Mouse (Mus musculus) embryo, embryonic 9.5 days (tissue): ENCODE results near the gene Myoz1.
"Not testable (repeated sequence)": the region's sequence is repeated elsewhere in the genome, so short reads cannot be mapped to it uniquely, and the experiment has no call there.

Experiments
- DNase-seq: peaks from one replicate; pipeline ENCODE4 v3.0.0-alpha.2; 2017; ENCODE audit errors: extremely low spot score

Myoz1 gene

GRCm38 (mm10) chr14:20656361-20656760 is at the start of gene Myoz1:
Gene Myoz1, minus strand, starts transcription at chr14:20656540.
- no peak for DNase-seq

DNA sequence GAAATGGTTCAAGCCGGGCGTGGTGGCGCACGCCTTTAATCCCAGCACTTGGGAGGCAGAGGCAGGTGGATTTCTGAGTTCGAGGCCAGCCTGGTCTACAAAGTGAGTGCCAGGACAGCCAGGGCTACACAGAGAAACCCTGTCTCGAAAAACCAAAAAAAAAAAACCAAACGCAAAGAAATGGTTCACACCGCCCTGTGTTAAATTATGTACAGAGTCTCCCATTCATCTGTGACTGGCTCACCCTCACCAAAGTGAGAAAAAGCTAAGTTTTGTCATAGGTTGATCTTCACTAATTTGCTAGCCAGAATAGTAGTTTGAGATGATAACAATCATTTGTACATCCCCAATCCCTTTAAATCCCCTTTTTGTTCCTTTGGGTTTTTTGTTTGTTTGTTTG is 47.1 kb upstream of the Myoz1 start:
- DNase-seq, result not testable (repeated sequence)

- DNase-seq, result peak; percentile 94
These were observed 46.5 kb upstream of the Myoz1 start, which contains the start of gene Chchd1 for GRCm38 (mm10) chr14:20702741-20703381. Gene Chchd1, plus strand, starts transcription at chr14:20703006.

- no peak for DNase-seq
These were observed 45.9 kb upstream of the Myoz1 start for GRCm38 (mm10) chr14:20702096-20702740.

DNA sequence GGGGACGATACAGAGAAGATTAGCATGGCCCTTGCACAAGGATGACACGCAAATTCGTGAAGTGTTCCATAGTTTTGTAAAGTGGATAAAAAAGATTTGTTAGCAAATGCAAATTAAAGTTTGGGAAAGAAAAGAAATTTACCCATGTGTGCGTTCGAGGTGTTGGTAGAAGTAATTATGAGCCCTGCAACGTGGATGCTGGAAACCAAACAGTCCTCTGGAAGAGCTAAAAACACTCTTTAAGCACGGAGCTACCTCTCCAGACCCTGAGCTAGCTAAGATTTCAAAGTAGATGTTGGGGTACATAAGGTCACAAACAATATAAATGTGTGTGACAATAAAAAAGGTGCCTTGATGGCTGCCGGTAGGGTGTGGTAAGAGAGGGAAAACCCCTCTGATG is 45.2 kb upstream of the Myoz1 start:
- no peak for DNase-seq

DNA sequence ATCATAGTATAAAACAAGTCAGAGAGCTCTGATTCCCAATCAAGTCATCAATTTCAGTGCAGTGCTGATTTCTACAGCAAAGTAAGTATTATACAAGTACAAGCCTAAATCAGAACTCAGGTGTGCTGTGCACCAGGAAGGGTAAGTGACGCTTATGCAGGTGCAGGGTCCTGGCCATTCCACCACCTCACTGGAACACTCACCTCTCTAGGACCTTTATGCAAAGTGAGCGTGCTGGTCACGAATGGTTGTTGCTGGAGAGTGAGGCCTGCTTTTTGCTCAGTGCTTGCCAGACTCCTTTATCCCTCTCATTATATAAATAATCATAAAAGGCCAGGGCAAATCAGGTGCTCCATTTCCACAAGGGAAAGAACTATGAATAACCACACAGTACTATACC is 44.0 kb upstream of the Myoz1 start:
- no peak for DNase-seq

GRCm38 (mm10) chr14:20698515-20698914 is 42.2 kb upstream of the Myoz1 start:
- no peak for DNase-seq

DNA sequence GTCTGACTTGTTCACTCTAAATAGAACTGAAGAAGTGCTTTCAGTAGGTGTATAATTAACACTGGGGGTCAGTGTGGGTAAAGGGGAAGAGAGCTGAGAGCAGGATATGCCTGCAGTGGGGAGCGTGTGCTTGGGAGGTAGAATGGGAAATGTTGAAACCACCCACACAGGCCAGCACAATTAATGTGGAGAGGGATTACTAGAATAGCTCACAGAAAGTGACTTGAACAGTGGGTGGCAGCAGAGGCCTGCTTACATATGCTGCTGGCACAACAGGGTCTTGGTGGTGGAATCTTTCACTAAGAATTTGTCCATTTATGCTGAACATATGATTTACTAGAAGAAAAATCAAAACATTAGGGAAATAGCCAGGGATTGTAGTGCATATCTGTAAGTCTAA is 40.6 kb upstream of the Myoz1 start:
- DNase-seq, result peak; percentile 34

- DNase-seq, result no peak
These were observed 39.6 kb upstream of the Myoz1 start for GRCm38 (mm10) chr14:20695761-20696520.

DNA sequence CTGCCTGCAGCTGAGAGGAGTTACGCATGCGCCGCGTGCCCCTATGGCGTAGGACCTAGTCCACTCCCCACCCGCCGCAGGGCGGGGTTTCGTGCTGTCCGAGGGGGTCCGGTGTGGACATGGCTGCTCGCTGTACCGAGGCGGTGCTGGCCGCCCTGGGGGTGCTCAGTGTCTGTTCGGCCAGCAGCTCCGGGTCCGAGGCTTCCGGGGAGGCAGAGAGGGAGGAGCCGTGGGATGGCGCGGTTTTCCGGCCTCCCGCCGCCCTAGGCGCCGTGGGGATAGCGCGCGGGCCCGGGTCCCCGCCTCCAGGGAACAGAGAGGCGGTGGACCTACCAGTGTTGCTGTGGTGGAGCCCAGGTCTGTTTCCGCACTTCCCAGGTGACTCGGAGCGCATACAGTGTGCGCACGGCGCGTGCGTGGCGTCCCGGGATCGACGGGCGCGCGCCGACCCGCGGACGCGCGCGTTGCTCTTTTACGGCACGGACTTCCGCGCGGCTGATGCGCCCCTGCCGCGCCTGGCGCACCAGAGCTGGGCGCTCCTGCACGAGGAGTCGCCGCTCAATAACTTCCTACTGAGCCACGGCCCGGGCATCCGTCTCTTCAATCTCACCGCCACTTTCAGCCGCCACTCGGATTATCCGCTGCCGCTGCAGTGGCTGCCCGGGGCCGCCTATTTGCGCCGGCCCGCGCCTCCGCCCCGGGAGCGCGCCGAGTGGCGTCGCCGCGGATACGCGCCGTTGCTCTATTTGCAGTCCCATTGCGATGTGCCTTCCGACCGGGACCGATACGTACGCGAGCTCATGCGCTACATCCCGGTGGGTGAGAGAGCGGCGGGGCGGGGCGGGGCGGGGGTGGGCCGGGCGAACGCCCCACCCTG is 38.8 kb upstream of the Myoz1 start, which contains the start of gene Fut11:
Gene Fut11, plus strand, starts transcription at position 85 of the 877 bp plus-strand sequence.
- DNase-seq, result peak; percentile 87

- no peak for DNase-seq
These were observed 38.0 kb upstream of the Myoz1 start for GRCm38 (mm10) chr14:20694185-20694883.

DNA sequence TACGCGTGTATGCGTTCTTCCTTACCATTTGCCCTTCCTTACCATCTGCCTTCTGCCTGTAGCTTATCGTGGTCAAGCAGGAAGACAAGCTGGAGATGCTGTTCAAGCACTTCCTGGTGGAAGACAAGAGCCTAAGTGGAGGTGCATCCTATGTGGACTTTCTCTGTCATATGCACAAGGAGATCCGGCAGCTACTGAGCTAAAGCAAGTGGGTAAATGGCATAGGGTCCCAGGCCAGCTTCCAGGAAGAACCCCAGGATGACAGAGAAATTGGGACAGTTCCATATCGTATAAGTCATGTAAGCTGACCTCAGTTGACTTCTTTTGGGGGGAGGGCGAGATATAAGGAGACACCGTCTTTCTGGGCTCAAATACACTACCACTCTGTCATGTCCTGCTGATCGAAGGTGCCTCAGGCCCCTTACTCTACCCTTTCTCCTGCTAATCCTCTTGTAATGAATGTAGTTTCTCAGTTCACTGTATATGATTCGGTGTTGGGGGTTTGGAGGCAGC is 37.3 kb upstream of the Myoz1 start:
- DNase-seq, result no peak

DNA sequence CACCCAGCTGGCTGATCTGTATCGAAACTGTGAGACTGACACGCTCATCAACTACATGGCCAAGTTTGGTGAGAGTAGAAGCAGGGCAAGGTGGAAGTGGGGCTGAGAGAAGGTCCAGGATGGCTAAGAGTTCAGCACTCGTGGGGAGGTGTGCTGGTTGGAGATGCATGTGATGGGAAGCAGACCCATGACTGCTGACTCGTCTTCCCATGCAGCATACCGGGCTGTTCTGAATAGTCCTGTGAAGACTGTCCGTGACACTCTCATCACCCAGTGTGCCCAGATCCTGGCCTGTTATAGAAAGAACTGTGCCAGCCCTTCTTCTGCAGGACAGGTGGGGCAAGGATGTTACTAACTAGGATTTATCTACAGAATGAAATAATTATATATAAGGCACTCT is 35.4 kb upstream of the Myoz1 start:
- DNase-seq, result no peak

DNA sequence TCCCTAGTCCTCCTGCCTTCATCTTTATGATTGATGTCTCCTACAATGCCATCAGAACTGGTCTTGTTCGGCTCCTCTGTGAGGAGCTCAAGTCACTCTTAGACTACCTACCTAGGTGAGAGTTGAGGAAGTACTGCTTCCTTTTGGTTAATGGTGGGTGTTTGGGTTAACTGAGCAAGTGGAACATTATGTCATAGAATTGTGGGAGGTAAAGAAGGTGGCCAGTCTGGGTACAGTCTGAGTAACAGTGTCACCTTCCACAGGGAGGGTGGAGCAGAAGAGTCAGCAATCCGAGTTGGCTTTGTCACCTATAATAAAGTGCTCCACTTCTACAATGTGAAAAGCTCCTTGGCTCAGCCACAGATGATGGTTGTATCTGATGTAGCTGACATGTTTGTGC is 32.7 kb upstream of the Myoz1 start:
- DNase-seq, result no peak

DNA sequence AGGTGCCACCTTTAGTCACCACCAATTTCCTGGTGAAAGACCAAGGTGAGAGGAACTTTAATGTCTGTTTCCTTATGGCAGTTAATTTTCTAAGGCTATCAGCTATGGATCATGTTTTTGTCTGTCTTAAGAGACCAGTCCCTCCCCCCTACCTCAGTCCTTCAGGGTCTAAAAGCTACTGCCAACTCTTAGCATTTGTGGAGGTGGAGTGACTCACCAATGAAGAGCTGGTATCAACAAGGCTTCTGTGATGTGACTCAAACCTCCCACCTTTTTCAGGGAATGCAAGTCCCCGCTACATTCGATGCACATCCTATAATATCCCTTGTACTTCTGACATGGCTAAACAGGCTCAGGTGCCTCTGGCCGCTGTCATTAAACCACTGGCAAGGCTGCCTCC is 30.2 kb upstream of the Myoz1 start:
- no peak for DNase-seq

DNA sequence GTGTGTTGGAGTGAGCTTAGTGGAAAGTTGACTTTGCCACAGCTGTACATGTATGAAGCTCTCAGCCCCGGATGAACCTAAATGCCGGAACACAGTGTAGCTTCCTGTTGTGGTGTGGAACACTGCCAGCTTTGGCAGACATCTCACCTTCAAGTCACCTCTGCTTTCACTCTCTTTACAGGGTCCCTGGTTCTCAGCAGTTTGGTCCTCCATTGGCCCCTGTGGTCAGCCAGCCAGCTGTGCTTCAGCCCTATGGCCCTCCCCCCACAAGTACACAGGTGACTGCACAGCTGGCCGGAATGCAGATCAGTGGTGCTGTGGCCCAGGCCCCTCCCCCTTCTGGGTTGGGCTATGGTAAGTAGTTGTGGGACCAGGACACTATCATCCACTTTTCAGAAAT is 26.2 kb upstream of the Myoz1 start:
- no peak for DNase-seq

GRCm38 (mm10) chr14:20681742-20682141 is 25.4 kb upstream of the Myoz1 start:
- DNase-seq, result no peak

DNA sequence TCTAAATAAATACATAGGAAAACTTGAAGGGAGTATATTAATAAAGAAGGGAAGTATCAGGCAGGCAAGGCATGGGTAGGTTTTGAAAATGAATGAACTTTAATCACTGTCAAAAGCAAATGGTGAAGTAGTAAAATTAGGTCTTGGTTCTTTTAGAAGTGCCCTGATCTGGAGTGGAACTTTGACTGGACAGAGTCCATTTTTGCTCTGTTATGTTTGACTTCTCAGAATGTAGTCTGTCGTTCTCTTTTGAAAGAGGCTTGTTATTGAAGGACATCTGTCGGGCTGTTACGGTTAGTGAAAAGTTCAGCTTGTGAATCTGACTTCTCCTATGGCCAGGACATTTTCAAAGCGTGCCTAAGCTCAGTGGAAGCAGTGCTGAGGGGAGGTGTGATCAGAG is 21.6 kb upstream of the Myoz1 start:
- DNase-seq, result no peak

DNA sequence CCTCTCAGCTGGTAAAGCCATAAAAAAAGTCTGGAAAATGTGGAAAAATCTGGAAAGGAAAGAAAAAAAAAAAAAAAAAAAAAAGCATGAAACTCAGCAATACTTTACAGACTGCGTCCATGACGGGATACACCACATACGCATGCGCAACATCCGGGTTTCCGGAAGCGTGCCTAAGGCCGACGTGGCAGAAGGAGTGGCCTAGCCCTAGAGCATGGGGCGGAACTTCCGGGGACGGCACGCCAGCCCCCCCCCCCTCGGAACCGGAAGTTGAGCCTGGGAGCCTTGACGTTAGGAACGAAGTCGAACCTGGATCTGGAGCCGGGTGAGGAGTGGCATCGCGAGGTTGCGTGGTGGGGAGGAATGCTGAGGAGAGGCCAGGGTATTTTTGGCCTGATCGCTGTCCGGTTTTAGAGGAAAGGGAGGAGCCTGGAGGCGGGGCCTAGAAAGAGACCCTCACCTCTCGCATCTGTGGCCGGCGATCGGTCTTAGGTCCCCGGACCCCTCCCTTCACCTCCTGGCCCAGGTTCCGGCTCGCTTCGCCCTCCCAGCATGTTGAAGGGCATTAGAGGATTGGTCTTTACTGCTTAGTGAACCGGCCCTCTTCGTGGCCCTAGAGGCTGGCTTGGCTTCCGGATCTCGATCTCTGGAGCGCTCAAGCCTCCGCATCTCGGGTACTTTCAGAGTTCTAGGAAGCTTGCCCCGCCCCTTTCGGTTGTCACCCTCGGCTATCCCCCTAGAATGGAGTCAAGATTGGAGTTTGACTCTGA is 17.9 kb upstream of the Myoz1 start, which contains the start of gene Sec24c:
Gene Sec24c, plus strand, starts transcription at position 245 of the 770 bp plus-strand sequence.
- peak; percentile 98 for DNase-seq

- DNase-seq, result no peak
These were observed 17.4 kb upstream of the Myoz1 start for GRCm38 (mm10) chr14:20673735-20674063.
